Mouse (Mus musculus): Measurements from ENCODE around the gene Mospd1. TPM values are rescaled to one million over a fixed set of nuclear protein-coding genes. Genes with fewer than 3 reads are reported as not detected.

The Mospd1 gene
- polyA plus RNA-seq (2014; fragmentation: Nextera tagmentation; extraction: Ambion mirVana): 66.5 and 67.3 TPM in 2 replicates

GRCm38 (mm10) chrX:53370366-53370740 lies at the start of gene Mospd1:
TSS of gene Mospd1 (minus strand) at chrX:53370502.
- H3K4me1 ChIP-seq (replicated peaks; ENCODE audit: control insufficient read depth, insufficient read depth, low read length): no peaks in the 10 kb centered on the region; the same call in 1 of the 2 replicates
- H3K4me2 ChIP-seq (replicated peaks; ENCODE audit: low read depth, low read length): peak within 1 kb of the TSS; percentile 46
- DNase-seq (ENCODE audit: low spot score) (peak; percentile 83), ATAC-seq (ENCODE audit: low FRiP score) (peak; percentile 97)
- H3K4me3 ChIP-seq (ENCODE audit: low read depth, low read length): peak within 1 kb of the TSS; percentile 56
- peak within 1 kb of the TSS; percentile 72 for H3K27ac ChIP-seq (ENCODE audit: low read depth, low read length)
- peak within 1 kb of the TSS; percentile 58 for H3K9ac ChIP-seq (ENCODE audit: low read depth, low read length)
- WGBS: 19% methylated on average over 11 of the region's 15 CpGs
- H3K9me3 ChIP-seq (ENCODE audit: control insufficient read depth, low read length): no peaks in the 10 kb centered on the region
- H3K36me3 ChIP-seq (ENCODE audit: control insufficient read depth, insufficient read depth, low read length): no peaks in the 10 kb centered on the region
- H3K27me3 ChIP-seq (ENCODE audit: control insufficient read depth, insufficient read depth, low read length): no peaks in the 10 kb centered on the region

GRCm38 (mm10) chrX:53386362-53386761 lies 16.1 kb upstream of the Mospd1 start:
- Histone ChIP-seq H3K4me2 (replicated peaks; ENCODE audit: low read depth, low read length) (no peak overlapping the region), H3K9me3 (ENCODE audit: control insufficient read depth, low read length) (no peaks in the 10 kb centered on the region), H3K27ac (ENCODE audit: low read depth, low read length) (no peak overlapping the region), H3K36me3 (ENCODE audit: control insufficient read depth, insufficient read depth, low read length) (no peaks in the 10 kb centered on the region), H3K4me1 (replicated peaks; ENCODE audit: control insufficient read depth, insufficient read depth, low read length) (no peaks in the 10 kb centered on the region), H3K4me3 (ENCODE audit: low read depth, low read length) (no peak overlapping the region), H3K9ac (ENCODE audit: low read depth, low read length) (no peak overlapping the region), H3K27me3 (ENCODE audit: control insufficient read depth, insufficient read depth, low read length) (no peaks in the 10 kb centered on the region)
- DNase-seq (ENCODE audit: low spot score) (no peak), ATAC-seq (ENCODE audit: low FRiP score) (no peak)
- WGBS: 84% methylated on average over 3 of the region's 3 CpGs

- no peak for ATAC-seq (ENCODE audit: low FRiP score)
- WGBS: 48% methylated on average over 3 of the region's 3 CpGs
Measured at GRCm38 (mm10) chrX:53383122-53383521, 12.8 kb upstream of the Mospd1 start.

GRCm38 (mm10) chrX:53369534-53370365 lies 552 bp downstream of the Mospd1 start:
- 17% methylated on average over 21 of the region's 25 CpGs for WGBS
- Histone ChIP-seq H3K4me2 (replicated peaks; ENCODE audit: low read depth, low read length) (peak overlapping the region; percentile 46), H3K9ac (ENCODE audit: low read depth, low read length) (peak overlapping the region; percentile 58), H3K36me3 (ENCODE audit: control insufficient read depth, insufficient read depth, low read length) (no peaks in the 10 kb centered on the region), H3K4me3 (ENCODE audit: low read depth, low read length) (peak overlapping the region; percentile 56), H3K4me1 (replicated peaks; ENCODE audit: control insufficient read depth, insufficient read depth, low read length) (no peaks in the 10 kb centered on the region; the same call in 1 of the 2 replicates), H3K9me3 (ENCODE audit: control insufficient read depth, low read length) (no peaks in the 10 kb centered on the region), H3K27ac (ENCODE audit: low read depth, low read length) (peak overlapping the region; percentile 72), H3K27me3 (ENCODE audit: control insufficient read depth, insufficient read depth, low read length) (no peaks in the 10 kb centered on the region)
- peak; percentile 27 for DNase-seq (ENCODE audit: low spot score)
- peak; percentile 84 for ATAC-seq (ENCODE audit: low FRiP score)

More at GRCm38 (mm10) chrX:53383122-53383521, 12.8 kb upstream of the Mospd1 start:
- Histone ChIP-seq H3K9me3 (ENCODE audit: control insufficient read depth, low read length) (no peaks in the 10 kb centered on the region), H3K9ac (ENCODE audit: low read depth, low read length) (no peak overlapping the region), H3K27me3 (ENCODE audit: control insufficient read depth, insufficient read depth, low read length) (no peaks in the 10 kb centered on the region), H3K4me1 (replicated peaks; ENCODE audit: control insufficient read depth, insufficient read depth, low read length) (no peaks in the 10 kb centered on the region), H3K4me2 (replicated peaks; ENCODE audit: low read depth, low read length) (no peak overlapping the region), H3K27ac (ENCODE audit: low read depth, low read length) (no peak overlapping the region), H3K4me3 (ENCODE audit: low read depth, low read length) (no peak overlapping the region), H3K36me3 (ENCODE audit: control insufficient read depth, insufficient read depth, low read length) (no peaks in the 10 kb centered on the region)
- no peak for DNase-seq (ENCODE audit: low spot score)

GRCm38 (mm10) chrX:53364668-53365383 lies 5.5 kb downstream of the Mospd1 start:
- no peak for DNase-seq (ENCODE audit: low spot score)
- H3K4me1 ChIP-seq (replicated peaks; ENCODE audit: control insufficient read depth, insufficient read depth, low read length): no peaks in the 10 kb centered on the region; the same call in 1 of the 2 replicates
- H3K27me3 ChIP-seq (ENCODE audit: control insufficient read depth, insufficient read depth, low read length): no peaks in the 10 kb centered on the region
- 84% methylated on average over 7 of the region's 7 CpGs for WGBS
- no peak overlapping the region for H3K9ac ChIP-seq (ENCODE audit: low read depth, low read length)
- no peak overlapping the region for H3K27ac ChIP-seq (ENCODE audit: low read depth, low read length)
- no peak overlapping the region for H3K4me3 ChIP-seq (ENCODE audit: low read depth, low read length)
- no peaks in the 10 kb centered on the region for H3K36me3 ChIP-seq (ENCODE audit: control insufficient read depth, insufficient read depth, low read length)
- H3K9me3 ChIP-seq (ENCODE audit: control insufficient read depth, low read length): no peaks in the 10 kb centered on the region
- no peak for ATAC-seq (ENCODE audit: low FRiP score)
- H3K4me2 ChIP-seq (replicated peaks; ENCODE audit: low read depth, low read length): no peak overlapping the region

- Histone ChIP-seq H3K36me3 (ENCODE audit: control insufficient read depth, insufficient read depth, low read length) (no peaks in the 10 kb centered on the region), H3K4me1 (replicated peaks; ENCODE audit: control insufficient read depth, insufficient read depth, low read length) (no peaks in the 10 kb centered on the region), H3K27ac (ENCODE audit: low read depth, low read length) (no peak overlapping the region), H3K4me2 (replicated peaks; ENCODE audit: low read depth, low read length) (no peak overlapping the region), H3K27me3 (ENCODE audit: control insufficient read depth, insufficient read depth, low read length) (no peaks in the 10 kb centered on the region), H3K4me3 (ENCODE audit: low read depth, low read length) (no peak overlapping the region), H3K9ac (ENCODE audit: low read depth, low read length) (no peak overlapping the region), H3K9me3 (ENCODE audit: control insufficient read depth, low read length) (no peaks in the 10 kb centered on the region)
- DNase-seq (ENCODE audit: low spot score): no peak
- no peak for ATAC-seq (ENCODE audit: low FRiP score)
- WGBS: 89% methylated on average over 4 of the region's 4 CpGs
Measured at GRCm38 (mm10) chrX:53348374-53348773, 21.9 kb downstream of the Mospd1 start.

GRCm38 (mm10) chrX:53341531-53341930 lies 28.8 kb downstream of the Mospd1 start:
- WGBS: 70% methylated on average over 2 of the region's 2 CpGs
- no peak overlapping the region for H3K27ac ChIP-seq (ENCODE audit: low read depth, low read length)

GRCm38 (mm10) chrX:53337355-53337754 lies 32.9 kb downstream of the Mospd1 start:
- no peak overlapping the region for H3K9ac ChIP-seq (ENCODE audit: low read depth, low read length)
- no peak overlapping the region for H3K4me2 ChIP-seq (replicated peaks; ENCODE audit: low read depth, low read length)
- H3K27ac ChIP-seq (ENCODE audit: low read depth, low read length): no peak overlapping the region
- no peak for ATAC-seq (ENCODE audit: low FRiP score)
- H3K36me3 ChIP-seq (ENCODE audit: control insufficient read depth, insufficient read depth, low read length): no peaks in the 10 kb centered on the region
- DNase-seq (ENCODE audit: low spot score): peak; percentile 1
- H3K9me3 ChIP-seq (ENCODE audit: control insufficient read depth, low read length): no peaks in the 10 kb centered on the region
- H3K4me3 ChIP-seq (ENCODE audit: low read depth, low read length): no peak overlapping the region
- no peaks in the 10 kb centered on the region for H3K4me1 ChIP-seq (replicated peaks; ENCODE audit: control insufficient read depth, insufficient read depth, low read length)
- no peaks in the 10 kb centered on the region for H3K27me3 ChIP-seq (ENCODE audit: control insufficient read depth, insufficient read depth, low read length)

More at GRCm38 (mm10) chrX:53341531-53341930, 28.8 kb downstream of the Mospd1 start:
- Histone ChIP-seq H3K27me3 (ENCODE audit: control insufficient read depth, insufficient read depth, low read length) (no peaks in the 10 kb centered on the region), H3K4me3 (ENCODE audit: low read depth, low read length) (no peak overlapping the region), H3K9me3 (ENCODE audit: control insufficient read depth, low read length) (no peaks in the 10 kb centered on the region), H3K9ac (ENCODE audit: low read depth, low read length) (no peak overlapping the region), H3K4me2 (replicated peaks; ENCODE audit: low read depth, low read length) (no peak overlapping the region), H3K4me1 (replicated peaks; ENCODE audit: control insufficient read depth, insufficient read depth, low read length) (no peaks in the 10 kb centered on the region), H3K36me3 (ENCODE audit: control insufficient read depth, insufficient read depth, low read length) (no peaks in the 10 kb centered on the region)
- DNase-seq (ENCODE audit: low spot score) (peak; percentile 64), ATAC-seq (ENCODE audit: low FRiP score) (no peak)

Data from hindbrain, embryonic 11.5 days (tissue).